Mouse (Mus musculus) kidney, adult 2 months (tissue): ENCODE results near the gene Capn1.

ENCODE experiments used
- CTCF ChIP-seq: fragments of 200-500 bp; conservative IDR thresholded peaks from 2 replicates; pipeline ENCODE4 v1.5.1; 2011; ENCODE audit warnings: low read depth, mild to moderate bottlenecking, control low read depth, low read length, moderate library complexity, mixed read lengths; ENCODE audit not compliant: insufficient read depth, insufficient read length
- POLR2A ChIP-seq: fragments of 200-500 bp; IDR thresholded peaks from one replicate; pipeline ENCODE4 v1.6.1; 2011; ENCODE audit warnings: low read depth, low read length, control low read depth

DNA sequence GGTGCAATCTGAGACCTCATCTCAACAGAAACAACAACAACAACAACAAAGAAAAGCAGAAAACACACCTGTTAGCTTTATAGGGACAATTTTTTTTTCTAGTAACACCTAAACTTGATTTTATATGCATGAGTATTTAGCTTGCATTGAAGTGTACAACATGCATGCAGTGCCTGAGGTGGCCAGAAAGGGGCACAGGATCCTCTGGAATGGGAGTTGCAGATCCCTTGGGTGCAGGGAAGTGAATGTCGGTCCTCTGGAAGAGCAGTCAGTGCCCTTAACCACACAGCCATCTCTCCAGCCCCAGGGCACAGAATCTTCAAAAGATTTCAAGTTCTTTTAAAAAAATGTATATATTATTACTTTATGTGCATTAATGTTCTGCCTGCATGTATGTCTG, 53.0 kb downstream of the Capn1 start:
- TF ChIP-seq CTCF = no peak
- no peak for TF ChIP-seq POLR2A
